Mouse (Mus musculus) embryonic facial prominence, embryonic 10.5 days (tissue): ENCODE results near the gene Trpv4. TPM values are rescaled to one million over a fixed set of nuclear protein-coding genes. Genes with fewer than 3 reads are reported as not detected.

Experiments
- DNase-seq: peaks from one replicate; pipeline ENCODE4 v3.0.0-alpha.2; 2017; ENCODE audit warnings: low spot score
- H3K27ac ChIP-seq: fragments of 300-500 bp; sonication (generic); replicated peaks from 2 replicates; pipeline ENCODE4 v1.5.1; 2016; ENCODE audit warnings: mild to moderate bottlenecking
- H3K27me3 ChIP-seq: fragments of 300-500 bp; sonication (generic); replicated peaks from 2 replicates; pipeline ENCODE4 v1.6.1; 2016; ENCODE audit warnings: low read depth, mild to moderate bottlenecking; ENCODE audit not compliant: poor library complexity, severe bottlenecking
- H3K36me3 ChIP-seq: fragments of 300-500 bp; sonication (generic); replicated peaks from 2 replicates; pipeline ENCODE4 v1.6.1; 2016; ENCODE audit warnings: mild to moderate bottlenecking, moderate library complexity
- H3K4me1 ChIP-seq: fragments of 300-500 bp; sonication (generic); 2 replicates; pipeline ENCODE4 v1.6.1; 2016
- H3K4me3 ChIP-seq: fragments of 300-500 bp; sonication (generic); 2 replicates; pipeline ENCODE4 v1.5.1; 2016; ENCODE audit warnings: mild to moderate bottlenecking, moderate library complexity
- H3K9me3 ChIP-seq: fragments of 300-500 bp; sonication (generic); 2 replicates; pipeline ENCODE4 v1.6.1; 2016; ENCODE audit warnings: mild to moderate bottlenecking
- WGBS: fragments of 180-500 bp; shearing (Covaris S2); methylation state at CpG from one replicate; pipeline ENCODE4 v1.1.7; 2016; 5-methylcytosine and 5-hydroxymethylcytosine counted together
- polyA plus RNA-seq: library from polyadenylated mRNA; unstranded; fragments of >200 nt; fragmentation: Nextera tagmentation; extraction: Ambion mirVana; gene quantifications from 2 replicates; pipeline ENCODE4 v1.2.1, GENCODE M21; 2016

Trpv4 gene
- polyA plus RNA-seq, 1 experiment from 2014 or later: 0.91 TPM

DNA sequence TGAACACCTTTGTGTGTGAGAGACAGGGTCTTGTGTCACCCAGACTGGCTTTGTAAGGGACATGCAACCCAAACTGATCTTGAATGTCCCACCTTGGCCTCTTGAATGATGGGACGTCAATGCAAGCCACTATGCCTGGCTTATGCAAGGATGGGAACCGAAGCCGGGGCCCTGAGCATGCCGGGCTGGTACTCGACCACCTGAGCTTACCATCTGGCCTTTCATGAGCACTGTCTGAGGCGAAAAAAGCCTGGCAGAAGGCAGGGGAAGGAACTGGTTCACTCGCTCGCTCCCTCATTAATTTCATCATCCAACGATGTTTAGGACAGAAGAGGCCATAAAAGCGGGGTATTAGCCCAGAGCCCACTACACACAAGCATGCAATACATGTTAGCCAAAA lies 17.4 kb downstream of the Trpv4 start:
- Histone ChIP-seq H3K27ac (no peak overlapping the region), H3K9me3 (no peaks in the 10 kb centered on the region), H3K4me3 (no peak overlapping the region), H3K4me1 (peaks cover 27% of the 10 kb centered on the region), H3K27me3 (peaks cover 58% of the 10 kb centered on the region), H3K36me3 (no peaks in the 10 kb centered on the region)
- no peak for DNase-seq
- WGBS: 85% methylated on average over 10 of the region's 10 CpGs

DNA sequence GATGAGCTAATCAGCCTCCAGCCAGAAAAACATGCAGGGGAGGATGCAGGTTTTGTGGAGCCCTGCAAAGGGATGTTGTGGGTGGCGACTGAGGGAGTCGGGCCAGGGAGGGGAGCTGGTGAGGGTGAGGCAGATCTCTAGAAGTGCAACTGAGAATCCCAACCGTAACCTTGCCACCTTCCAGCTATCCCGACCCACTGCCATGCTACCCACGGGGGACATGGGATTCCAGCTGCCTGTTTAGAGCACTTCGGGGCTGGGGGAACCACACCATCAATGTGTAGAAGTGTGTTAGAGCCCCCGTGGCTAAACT lies 18.6 kb downstream of the Trpv4 start:
- H3K27ac ChIP-seq: no peak overlapping the region
- H3K27me3 ChIP-seq: peaks cover 56% of the 10 kb centered on the region
- peaks cover 18% of the 10 kb centered on the region for H3K4me1 ChIP-seq
- no peaks in the 10 kb centered on the region for H3K36me3 ChIP-seq
- no peak for DNase-seq
- no peaks in the 10 kb centered on the region for H3K9me3 ChIP-seq
- 19% methylated on average over 7 of the region's 7 CpGs for WGBS
- peak overlapping the region; percentile 35 for H3K4me3 ChIP-seq

DNA sequence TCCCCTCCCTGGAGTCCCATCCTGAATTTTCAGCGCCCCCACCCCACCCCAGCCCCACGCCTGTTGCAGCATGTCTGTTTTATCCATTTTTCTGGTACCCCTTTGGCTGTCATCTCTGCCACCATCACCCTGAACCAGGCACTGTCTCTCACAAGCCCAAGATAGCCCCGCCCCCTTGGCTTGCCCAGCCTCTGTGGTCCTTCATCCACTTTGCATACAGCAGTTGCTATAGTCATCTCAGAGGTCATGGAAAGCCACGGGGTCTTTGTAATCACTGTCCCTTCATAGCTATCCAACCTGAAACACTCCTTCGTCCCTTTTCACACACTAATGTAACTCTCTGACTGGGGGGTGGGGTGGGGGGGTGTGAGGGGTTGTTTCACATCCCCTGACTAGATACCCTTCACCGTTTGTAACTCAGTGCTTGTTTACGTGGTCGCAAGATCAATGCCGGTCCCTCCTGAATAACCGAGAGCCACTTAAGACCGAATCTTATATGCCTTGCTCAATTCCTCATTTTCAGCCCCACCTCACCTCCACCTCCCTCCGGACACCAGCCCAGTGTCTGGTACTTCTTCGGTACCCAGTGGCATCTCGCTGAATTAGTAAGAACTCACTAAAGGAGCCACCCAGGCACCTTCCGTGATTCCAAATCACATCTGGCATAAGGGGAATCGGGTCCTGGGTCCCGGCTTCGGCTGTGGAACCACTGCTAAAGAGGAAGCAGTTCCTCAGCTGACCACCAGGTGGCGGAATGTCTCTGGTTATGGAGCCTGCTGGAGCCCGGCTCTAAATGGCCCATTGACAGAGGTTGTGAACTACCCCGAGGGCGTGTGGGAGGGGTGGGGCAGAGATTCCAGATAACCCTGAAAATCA lies 19.2 kb downstream of the Trpv4 start:
- Histone ChIP-seq H3K27me3 (peaks cover 54% of the 10 kb centered on the region), H3K4me1 (peaks cover 17% of the 10 kb centered on the region), H3K27ac (no peak overlapping the region), H3K36me3 (no peaks in the 10 kb centered on the region), H3K4me3 (peak overlapping the region; percentile 35), H3K9me3 (no peaks in the 10 kb centered on the region)
- 14% methylated on average over 22 of the region's 22 CpGs for WGBS
- peak; percentile 90 for DNase-seq

DNA sequence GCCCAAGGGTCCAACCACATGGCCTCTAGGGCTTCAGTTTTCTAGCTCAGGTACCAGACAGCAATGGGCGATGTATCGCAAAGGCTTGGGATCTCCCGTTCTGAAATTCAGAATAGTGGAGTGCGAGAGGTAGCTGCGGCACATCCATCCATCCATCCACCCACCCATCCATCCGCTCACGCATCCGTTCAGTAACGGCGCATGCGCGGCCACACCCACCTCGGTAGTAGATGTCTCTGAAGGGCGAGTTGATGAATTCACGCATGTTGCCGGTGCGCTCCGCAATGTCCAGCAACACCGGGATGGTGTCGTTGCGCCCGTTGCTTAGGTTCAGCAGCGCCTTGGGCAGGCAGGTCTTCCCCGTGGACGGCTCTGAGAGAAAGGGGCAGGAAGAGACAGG lies 22.1 kb downstream of the Trpv4 start:
- WGBS: 79% methylated on average over 25 of the region's 25 CpGs
- H3K4me3 ChIP-seq: no peak overlapping the region
- no peak overlapping the region for H3K27ac ChIP-seq
- no peaks in the 10 kb centered on the region for H3K9me3 ChIP-seq
- no peak for DNase-seq
- peaks cover 40% of the 10 kb centered on the region for H3K27me3 ChIP-seq
- H3K36me3 ChIP-seq: no peaks in the 10 kb centered on the region
- peaks cover 17% of the 10 kb centered on the region for H3K4me1 ChIP-seq

DNA sequence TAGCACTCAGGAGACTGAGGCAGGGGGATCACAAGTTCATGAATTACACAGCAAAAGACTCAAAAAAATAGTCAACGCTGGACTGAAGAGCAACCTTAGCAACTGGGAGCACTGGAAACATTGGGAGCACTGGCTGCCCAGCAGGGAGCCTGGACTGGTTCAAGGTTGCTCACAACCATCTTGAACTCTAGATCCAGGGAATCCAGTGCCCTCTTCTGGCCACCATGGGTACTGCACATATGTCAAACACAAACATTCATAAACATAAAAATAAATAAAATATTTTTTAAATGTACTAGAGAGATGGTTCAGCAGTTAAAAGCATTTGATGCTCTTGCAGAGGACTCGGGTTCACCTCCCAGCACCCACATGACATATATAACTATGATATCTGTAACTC lies 26.9 kb downstream of the Trpv4 start:
- no peaks in the 10 kb centered on the region for H3K36me3 ChIP-seq
- WGBS: 57% methylated on average over 2 of the region's 2 CpGs
- no peak overlapping the region for H3K4me3 ChIP-seq
- H3K4me1 ChIP-seq: no peaks in the 10 kb centered on the region
- DNase-seq: no peak
- H3K27ac ChIP-seq: no peak overlapping the region
- H3K27me3 ChIP-seq: no peaks in the 10 kb centered on the region
- no peaks in the 10 kb centered on the region for H3K9me3 ChIP-seq

DNA sequence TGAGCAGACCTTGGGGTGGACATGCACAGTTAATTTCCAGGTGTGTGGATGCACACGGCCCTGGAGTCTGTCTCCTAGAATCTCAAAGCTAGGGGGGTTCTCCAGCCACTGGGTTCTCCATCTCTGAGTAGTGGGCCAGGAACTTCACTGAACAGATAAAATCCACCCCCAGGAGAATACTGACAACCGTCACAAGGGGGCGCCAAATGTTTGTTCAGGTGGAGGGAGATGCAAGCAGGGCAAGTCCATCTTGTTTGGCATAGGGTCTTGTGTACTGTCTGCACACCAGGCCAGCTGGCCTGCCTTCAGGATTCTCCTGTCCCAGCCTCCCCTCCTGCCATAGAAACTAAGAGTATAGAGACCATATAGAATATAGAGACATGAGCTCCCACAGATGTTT lies 32.6 kb downstream of the Trpv4 start:
- 0 out of 2 replicates have a peak, but pooled peaks cover 7% of the 10 kb centered on the region for H3K27me3 ChIP-seq

DNA sequence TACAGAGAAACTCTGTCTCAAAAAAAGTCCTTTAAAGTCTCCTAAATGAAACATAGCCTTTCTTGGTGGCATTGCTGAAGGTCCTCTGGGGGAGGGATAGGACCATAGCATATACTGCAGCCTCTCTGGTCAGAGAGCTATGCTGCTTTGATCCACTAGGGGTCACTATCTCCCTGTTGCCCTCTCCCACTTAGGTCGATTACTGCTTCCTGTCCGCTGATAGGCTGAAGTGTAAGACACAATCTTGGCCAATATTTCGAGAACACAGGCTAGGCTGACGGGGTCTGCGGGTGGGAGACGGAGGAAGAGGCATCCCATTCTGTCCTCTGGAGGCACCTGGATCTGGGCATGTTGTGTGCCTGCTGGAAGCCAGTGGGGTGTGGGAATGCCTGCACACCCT lies 37.9 kb downstream of the Trpv4 start:
- Histone ChIP-seq H3K27ac (no peak overlapping the region), H3K4me3 (no peak overlapping the region)

More for the DNA sequence above, 32.6 kb downstream of the Trpv4 start:
- H3K36me3 ChIP-seq: no peaks in the 10 kb centered on the region
- H3K9me3 ChIP-seq: no peaks in the 10 kb centered on the region
- no peak overlapping the region for H3K4me3 ChIP-seq
- WGBS: 15% methylated on average over 3 of the region's 3 CpGs
- peak; percentile 81 for DNase-seq
- no peak overlapping the region for H3K27ac ChIP-seq
- peaks cover 5% of the 10 kb centered on the region; the same call in 1 of the 2 replicates for H3K4me1 ChIP-seq

DNA sequence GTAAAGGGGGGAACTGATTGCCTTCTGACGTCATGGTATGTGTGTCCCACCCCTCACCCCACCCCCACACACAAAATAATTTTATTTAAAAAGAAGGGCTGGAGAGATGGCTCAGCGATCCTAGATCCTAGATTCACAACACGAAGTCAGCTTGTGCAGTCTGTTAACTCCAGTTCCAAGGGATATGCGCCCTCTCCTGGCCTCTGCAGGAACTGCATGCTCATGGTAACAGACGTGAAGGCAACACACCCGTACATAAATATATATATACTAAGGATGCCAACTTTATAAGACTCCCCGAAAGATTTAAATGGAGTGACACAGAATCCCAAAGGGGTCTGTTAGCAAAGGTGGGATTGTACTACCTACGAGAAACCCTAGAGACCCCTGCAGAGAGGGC lies 39.4 kb downstream of the Trpv4 start:
- Histone ChIP-seq H3K27ac (no peak overlapping the region), H3K4me3 (no peak overlapping the region), H3K27me3 (0 out of 2 replicates have a peak, but pooled peaks cover 7% of the 10 kb centered on the region), H3K36me3 (no peaks in the 10 kb centered on the region), H3K9me3 (no peaks in the 10 kb centered on the region), H3K4me1 (peaks cover 15% of the 10 kb centered on the region; the same call in 1 of the 2 replicates)
- peak; percentile 85 for DNase-seq
- WGBS: 35% methylated on average over 8 of the region's 8 CpGs

More for the DNA sequence above, 37.9 kb downstream of the Trpv4 start:
- H3K4me1 ChIP-seq: peaks cover 7% of the 10 kb centered on the region; the same call in 1 of the 2 replicates
- H3K9me3 ChIP-seq: no peaks in the 10 kb centered on the region
- no peaks in the 10 kb centered on the region for H3K36me3 ChIP-seq
- 43% methylated on average over 6 of the region's 6 CpGs for WGBS
- no peak for DNase-seq
- 0 out of 2 replicates have a peak, but pooled peaks cover 7% of the 10 kb centered on the region for H3K27me3 ChIP-seq

DNA sequence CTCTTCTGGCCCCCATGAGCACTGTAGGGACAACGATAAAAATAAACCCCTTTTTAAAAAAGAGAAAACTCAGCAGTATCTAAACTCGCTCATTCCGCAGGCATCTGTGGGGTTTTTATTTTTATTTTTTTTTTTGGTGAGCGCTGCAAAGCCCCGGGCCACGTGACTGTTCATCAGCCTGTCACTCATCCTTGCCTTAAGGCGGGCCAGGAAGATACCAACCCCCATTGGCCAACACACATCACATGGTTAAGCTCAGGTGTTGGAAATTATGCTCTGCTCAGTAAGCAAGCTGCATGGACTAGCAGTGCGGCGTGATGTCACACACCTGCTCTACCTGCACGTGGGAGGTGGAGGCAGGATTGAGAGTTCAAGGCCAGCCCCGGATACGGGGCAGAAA lies 40.4 kb downstream of the Trpv4 start:
- 83% methylated on average over 12 of the region's 12 CpGs for WGBS
- DNase-seq: no peak
- 0 out of 2 replicates have a peak, but pooled peaks cover 7% of the 10 kb centered on the region for H3K27me3 ChIP-seq
- peaks cover 1% of the 10 kb centered on the region for H3K36me3 ChIP-seq
- no peaks in the 10 kb centered on the region for H3K9me3 ChIP-seq
- H3K4me3 ChIP-seq: no peak overlapping the region
- peaks cover 19% of the 10 kb centered on the region for H3K4me1 ChIP-seq
- H3K27ac ChIP-seq: no peak overlapping the region

DNA sequence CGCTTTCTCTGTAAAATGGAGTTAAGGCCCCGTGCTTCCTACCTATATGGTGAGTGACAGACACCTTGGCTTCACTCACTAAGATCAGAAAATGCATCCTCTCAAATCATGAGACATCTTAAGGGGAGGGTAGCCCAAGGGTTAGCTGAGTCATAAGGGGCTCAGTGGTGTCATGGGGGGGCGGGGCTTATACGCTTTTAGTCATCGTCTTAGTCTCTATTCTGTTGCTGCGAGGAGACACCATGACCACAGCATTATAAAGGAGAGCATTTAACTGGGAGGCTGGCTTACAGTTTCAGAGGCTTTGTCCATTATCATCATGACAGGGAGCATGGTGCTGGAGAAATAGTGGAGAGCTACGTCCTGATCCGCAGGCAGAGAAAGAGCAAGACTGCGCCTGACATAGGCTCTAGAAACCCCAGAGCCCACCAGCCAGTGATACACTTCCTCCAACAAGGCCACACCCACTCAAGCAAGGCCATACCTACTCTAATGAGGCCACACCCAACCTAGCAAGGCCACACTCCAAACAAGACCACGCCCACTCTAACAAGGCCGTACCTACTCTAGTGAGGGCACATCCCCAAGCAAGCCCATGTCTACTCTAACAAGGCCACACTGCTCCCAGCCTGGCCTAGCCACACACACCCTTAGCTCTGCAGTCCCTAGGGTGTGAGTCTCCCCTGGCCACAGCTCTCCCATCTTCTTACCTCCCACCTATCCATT lies 41.7 kb downstream of the Trpv4 start:
- H3K4me1 ChIP-seq: peaks cover 31% of the 10 kb centered on the region
- no peak overlapping the region for H3K4me3 ChIP-seq
- no peak for DNase-seq
- H3K9me3 ChIP-seq: no peaks in the 10 kb centered on the region
- 80% methylated on average over 11 of the region's 11 CpGs for WGBS
- H3K27ac ChIP-seq: no peak overlapping the region
- H3K27me3 ChIP-seq: 0 out of 2 replicates have a peak, but pooled peaks cover 5% of the 10 kb centered on the region
- peaks cover 14% of the 10 kb centered on the region for H3K36me3 ChIP-seq

DNA sequence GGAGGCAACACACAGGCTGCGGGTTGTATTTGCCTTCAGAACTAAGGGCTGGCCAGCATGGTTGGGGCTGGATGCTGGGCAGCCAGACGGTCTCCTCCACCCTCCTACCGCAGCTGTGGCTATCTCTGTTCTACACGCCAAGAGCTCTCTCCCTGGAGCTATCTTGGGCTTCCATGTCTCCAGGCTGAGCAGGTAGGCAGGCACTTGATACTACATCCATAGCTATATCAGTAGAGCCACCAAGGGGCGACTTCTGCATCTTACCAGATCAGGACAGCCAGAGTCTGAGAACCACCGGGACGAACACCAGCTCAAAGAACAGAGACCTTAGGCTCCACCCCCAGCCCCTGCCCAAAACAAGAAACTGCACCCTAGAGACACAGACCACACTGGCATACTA lies 43.4 kb downstream of the Trpv4 start:
- Histone ChIP-seq H3K36me3 (peaks cover 23% of the 10 kb centered on the region), H3K4me3 (no peak overlapping the region), H3K27me3 (peaks cover 14% of the 10 kb centered on the region; the same call in 1 of the 2 replicates), H3K27ac (0 out of 2 replicates have a peak overlapping the region, but pooled peaks have one; percentile 14), H3K4me1 (peaks cover 31% of the 10 kb centered on the region), H3K9me3 (no peaks in the 10 kb centered on the region)
- WGBS: 71% methylated on average over 7 of the region's 7 CpGs
- DNase-seq: no peak

DNA sequence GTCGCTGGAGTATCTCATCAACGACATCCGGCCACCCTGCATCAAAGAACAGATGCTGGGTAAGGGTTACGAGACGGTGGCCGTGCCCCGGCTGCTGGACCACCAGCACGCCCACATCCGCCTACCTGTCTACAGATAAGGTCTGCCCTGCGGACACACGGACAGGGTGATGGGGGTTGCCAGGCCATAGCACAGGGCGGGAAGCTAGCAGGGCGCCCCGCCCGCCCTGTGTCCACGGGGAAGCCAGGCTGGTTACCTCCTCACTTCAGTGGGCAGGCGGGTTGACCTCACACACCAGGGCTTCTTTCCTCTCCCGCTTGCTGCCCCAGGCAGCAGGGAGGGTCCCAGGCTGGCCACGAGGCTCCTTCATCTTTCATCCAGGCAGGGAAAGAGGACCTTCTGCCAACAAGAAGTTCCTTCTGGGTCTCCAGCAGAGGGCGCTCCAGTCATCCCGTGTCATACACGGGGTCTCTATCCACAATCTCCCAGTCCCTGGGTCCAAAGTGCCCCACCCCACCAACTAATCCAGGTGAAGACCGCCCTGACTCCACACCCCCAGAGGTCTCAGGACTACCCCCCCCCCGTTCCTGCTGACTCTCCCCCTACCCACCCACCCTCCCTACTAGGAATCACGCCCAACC lies 46.1 kb downstream of the Trpv4 start:
- Histone ChIP-seq H3K27ac (0 out of 2 replicates have a peak overlapping the region, but pooled peaks have one; percentile 15), H3K36me3 (peaks cover 23% of the 10 kb centered on the region), H3K4me1 (peaks cover 53% of the 10 kb centered on the region), H3K9me3 (no peaks in the 10 kb centered on the region), H3K4me3 (no peak overlapping the region), H3K27me3 (peaks cover 26% of the 10 kb centered on the region)
- 65% methylated on average over 25 of the region's 25 CpGs for WGBS
- peak; percentile 71 for DNase-seq
